Mouse (Mus musculus) erythroblast, embryonic 14.5 days (primary cell): Measurements from ENCODE around the gene Gm12394.

Experiments used
- GATA1 ChIP-seq: IDR thresholded peaks from 2 replicates; pipeline ENCODE4 v1.6.1; 2012; ENCODE audit warnings: low read length, inconsistent platforms, mixed read lengths
- TAL1 ChIP-seq: IDR thresholded peaks from 3 replicates; pipeline ENCODE4 v1.6.1; 2012; ENCODE audit warnings: low read length, inconsistent platforms, mixed read lengths

DNA sequence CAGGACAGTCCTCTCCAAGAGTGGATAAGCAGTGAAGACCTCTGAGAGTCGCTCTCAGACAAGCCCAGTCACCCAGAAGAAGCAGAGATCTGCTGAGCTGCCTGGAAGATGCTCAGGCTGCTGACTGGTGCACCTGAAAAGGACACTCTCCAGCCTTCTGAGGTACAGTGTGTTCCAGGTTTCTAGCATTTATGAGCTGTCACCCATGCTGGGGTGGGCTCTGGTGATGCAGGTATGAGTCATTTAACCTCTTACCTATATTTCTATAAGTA, 24.0 kb upstream of the Gm12394 start:
- no peak for TF ChIP-seq TAL1
- TF ChIP-seq GATA1 = no peak
